Mouse (Mus musculus): ENCODE data around the gene Tceal3. TPM values are rescaled to one million over a fixed set of nuclear protein-coding genes. Genes with fewer than 3 reads are reported as not detected.
"Not testable (repeated sequence)": the region's sequence is repeated elsewhere in the genome, so short reads cannot be mapped to it uniquely, and the experiment has no call there.

Tceal3 gene
- polyA plus RNA-seq, 1 experiment from 2014 or later = 12.0 TPM

GRCm38 (mm10) chrX:136708782-136709181 is 118.1 kb downstream of the Tceal3 start:
- no peak for ATAC-seq (ENCODE audit: borderline replicate concordance, extremely low read depth, low FRiP score, low TSS enrichment)
- 19% methylated on average over 14 of the region's 14 CpGs for WGBS
- peak overlapping the region; percentile 54 for H3K4me2 ChIP-seq
- H3K36me3 ChIP-seq = no peaks in the 10 kb centered on the region
- no peaks in the 10 kb centered on the region for H3K9me3 ChIP-seq
- peak overlapping the region; percentile 51 for H3K4me3 ChIP-seq
- no peaks in the 10 kb centered on the region for H3K27me3 ChIP-seq
- no peaks in the 10 kb centered on the region for H3K4me1 ChIP-seq
- H3K27ac ChIP-seq = peak overlapping the region; percentile 66
- peak overlapping the region; percentile 58 for H3K9ac ChIP-seq

GRCm38 (mm10) chrX:136714742-136715474 is 124.3 kb downstream of the Tceal3 start:
- not testable (repeated sequence) for H3K36me3 ChIP-seq; ATAC-seq (ENCODE audit: borderline replicate concordance, extremely low read depth, low FRiP score, low TSS enrichment); H3K9ac ChIP-seq; H3K27me3 ChIP-seq; H3K27ac ChIP-seq; H3K9me3 ChIP-seq; H3K4me2 ChIP-seq; H3K4me3 ChIP-seq; H3K4me1 ChIP-seq
- WGBS = 63% methylated on average over 3 of the region's 3 CpGs

Other genes with a start within 250 kb of the Tceal3 start
- gene Kir3dl1, start 72.8 kb upstream of the Tceal3 start, polyA plus RNA-seq (2015; fragmentation: Nextera tagmentation; extraction: Ambion mirVana) = not detected in 2 replicates
- not detected in 2 replicates for gene Kir3dl2, start 46.8 kb upstream of the Tceal3 start, polyA plus RNA-seq (2015; fragmentation: Nextera tagmentation; extraction: Ambion mirVana)
- gene Tceal1, start 117.1 kb downstream of the Tceal3 start, polyA plus RNA-seq (2015; fragmentation: Nextera tagmentation; extraction: Ambion mirVana) = 11.5 and 12.1 TPM in 2 replicates
- gene Morf4l2, start 152.8 kb downstream of the Tceal3 start, polyA plus RNA-seq (2015; fragmentation: Nextera tagmentation; extraction: Ambion mirVana) = 549 and 553 TPM in 2 replicates
- 0.10 TPM in 1 of 2 replicates, not detected in the other for gene Glra4, start 189.3 kb downstream of the Tceal3 start, polyA plus RNA-seq (2015; fragmentation: Nextera tagmentation; extraction: Ambion mirVana)
- 2.4 and 3.6 TPM in 2 replicates for gene Plp1, start 231.8 kb downstream of the Tceal3 start, polyA plus RNA-seq (2015; fragmentation: Nextera tagmentation; extraction: Ambion mirVana)

All from lung, embryonic 15.5 days (tissue).